Mouse (Mus musculus): ENCODE results near the gene Arvcf. TPM values are rescaled to one million over a fixed set of nuclear protein-coding genes. Genes with fewer than 3 reads are reported as not detected.

Gene Arvcf
- total RNA-seq, 2 experiments from 2014 or later: 17.9 to 21.6 TPM

Small RNA genes within 50 kb of the gene (microRNA-seq; reads per million reads assigned to microRNA genes)
- 0 reads per million in 2 experiments for gene Gm26219
- 213 to 1,560 reads per million in 2 experiments for gene Mir185

Other genes with a start within 250 kb of the Arvcf start
- 10 to 100 TPM; 17.4 to 19.9 TPM for gene Rtn4r, start 220.5 kb upstream of the Arvcf start, total RNA-seq (2021)
- gene Ccdc188, start 130.3 kb upstream of the Arvcf start, total RNA-seq (2021): not detected
- 10 to 100 TPM; 26.4 to 29.6 TPM for gene Zdhhc8, start 113.0 kb upstream of the Arvcf start, total RNA-seq (2021)
- 10 to 100 TPM; 21.8 to 24.9 TPM for gene Trmt2a, start 99.5 kb upstream of the Arvcf start, total RNA-seq (2021)
- gene Ranbp1, start 99.5 kb upstream of the Arvcf start, total RNA-seq (2021): 10 to 100 TPM; 43.6 to 52.4 TPM
- gene Gm49776, start 89.9 kb upstream of the Arvcf start, total RNA-seq (2021): not detected
- gene Dgcr8, start 58.9 kb upstream of the Arvcf start, total RNA-seq (2021): 10 to 100 TPM; 19.2 to 21.9 TPM
- gene Tango2, start 79 bp upstream of the Arvcf start, total RNA-seq (2021): 10 to 100 TPM; 91.6 to 98.4 TPM
- gene Txnrd2, start 78.2 kb downstream of the Arvcf start, total RNA-seq (2021): 10 to 100 TPM; 29.9 to 34.6 TPM
- 100 to 1,000 TPM; 119 to 127 TPM for gene Comt, start 78.7 kb downstream of the Arvcf start, total RNA-seq (2021)
- 1 to 10 TPM; 4.5 to 6.4 TPM for gene Gnb1l, start 150.5 kb downstream of the Arvcf start, total RNA-seq (2021)
- gene Rtl10, start 150.7 kb downstream of the Arvcf start, total RNA-seq (2021): 1 to 10 TPM; 2.5 to 4.3 TPM
- under 1 TPM; 0.48 to 0.76 TPM for gene Tbx1, start 242.5 kb downstream of the Arvcf start, total RNA-seq (2021)